Mouse (Mus musculus): ENCODE data around the gene Dysf.
"Not testable (repeated sequence)": the region's sequence is repeated elsewhere in the genome, so short reads cannot be mapped to it uniquely, and the experiment has no call there.

Gene Dysf

GRCm38 (mm10) chr6:84008363-84009171, at the start of gene Dysf:
Gene Dysf, plus strand, starts transcription at chr6:84008590.
- no peak for DNase-seq (ENCODE audit: extremely low read depth, low read depth, low spot score)

- DNase-seq (ENCODE audit: extremely low read depth, low read depth, low spot score) = no peak
Measured at GRCm38 (mm10) chr6:83987642-83988041, 20.7 kb upstream of the Dysf start.

- DNase-seq (ENCODE audit: extremely low read depth, low read depth, low spot score) = no peak
Measured at GRCm38 (mm10) chr6:84002716-84003115, 5.7 kb upstream of the Dysf start.

GRCm38 (mm10) chr6:84004295-84004694, 4.1 kb upstream of the Dysf start:
- no peak for DNase-seq (ENCODE audit: extremely low read depth, low read depth, low spot score)

- no peak for DNase-seq (ENCODE audit: extremely low read depth, low read depth, low spot score)
Measured at GRCm38 (mm10) chr6:84009172-84009872, 932 bp downstream of the Dysf start.

GRCm38 (mm10) chr6:84009915-84010302, 1.5 kb downstream of the Dysf start:
- no peak for DNase-seq (ENCODE audit: extremely low read depth, low read depth, low spot score)

GRCm38 (mm10) chr6:84010303-84011225, 2.2 kb downstream of the Dysf start:
- no peak for DNase-seq (ENCODE audit: extremely low read depth, low read depth, low spot score)

- DNase-seq (ENCODE audit: extremely low read depth, low read depth, low spot score) = not testable (repeated sequence)
Measured at GRCm38 (mm10) chr6:84014961-84015683, 6.7 kb downstream of the Dysf start.

GRCm38 (mm10) chr6:84016851-84017250, 8.5 kb downstream of the Dysf start:
- no peak for DNase-seq (ENCODE audit: extremely low read depth, low read depth, low spot score)

GRCm38 (mm10) chr6:84017392-84017791, 9.0 kb downstream of the Dysf start:
- no peak for DNase-seq (ENCODE audit: extremely low read depth, low read depth, low spot score)

GRCm38 (mm10) chr6:84018906-84019550, 10.6 kb downstream of the Dysf start:
- DNase-seq (ENCODE audit: extremely low read depth, low read depth, low spot score) = peak; percentile 34

- DNase-seq (ENCODE audit: extremely low read depth, low read depth, low spot score) = no peak
Measured at GRCm38 (mm10) chr6:84020002-84020401, 11.6 kb downstream of the Dysf start.

GRCm38 (mm10) chr6:84021990-84022389, 13.6 kb downstream of the Dysf start:
- DNase-seq (ENCODE audit: extremely low read depth, low read depth, low spot score) = no peak

GRCm38 (mm10) chr6:84025636-84026035, 17.2 kb downstream of the Dysf start:
- no peak for DNase-seq (ENCODE audit: extremely low read depth, low read depth, low spot score)

GRCm38 (mm10) chr6:84028791-84029190, 20.4 kb downstream of the Dysf start:
- no peak for DNase-seq (ENCODE audit: extremely low read depth, low read depth, low spot score)

- DNase-seq (ENCODE audit: extremely low read depth, low read depth, low spot score) = no peak
Measured at GRCm38 (mm10) chr6:84029775-84030174, 21.4 kb downstream of the Dysf start.

GRCm38 (mm10) chr6:84032516-84032915, 24.1 kb downstream of the Dysf start:
- DNase-seq (ENCODE audit: extremely low read depth, low read depth, low spot score) = not testable (repeated sequence)

GRCm38 (mm10) chr6:84043251-84043940, 35.0 kb downstream of the Dysf start:
- no peak for DNase-seq (ENCODE audit: extremely low read depth, low read depth, low spot score)

GRCm38 (mm10) chr6:84044679-84045078, 36.3 kb downstream of the Dysf start:
- DNase-seq (ENCODE audit: extremely low read depth, low read depth, low spot score) = no peak

Measured in fat pad, adult 2 months (tissue).